Mouse (Mus musculus) embryonic fibroblast, embryonic 13.5 days (primary cell): ENCODE results near the gene Nsg2.

ENCODE experiments used
- CTCF ChIP-seq: IDR thresholded peaks from 2 replicates; pipeline ENCODE4 v1.5.1; 2011; ENCODE audit warnings: mild to moderate bottlenecking, control low read depth, low read length, moderate library complexity, borderline replicate concordance; ENCODE audit not compliant: insufficient read depth
- POLR2A ChIP-seq: IDR thresholded peaks from 2 replicates; pipeline ENCODE4 v1.6.1; 2011; ENCODE audit warnings: low read depth, mild to moderate bottlenecking, control low read depth, low read length, moderate library complexity

GRCm38 (mm10) chr11:32018201-32018600 lies 17.9 kb downstream of the Nsg2 start:
- TF ChIP-seq CTCF (no peak), POLR2A (no peak)
